Mouse (Mus musculus): ENCODE data around the gene Itprid2. TPM values are rescaled to one million over a fixed set of nuclear protein-coding genes. Genes with fewer than 3 reads are reported as not detected.

Gene Itprid2
- total RNA-seq, 2 experiments from 2014 or later: 22.0 to 26.4 TPM

GRCm38 (mm10) chr2:79647094-79647493 is 11.9 kb downstream of the Itprid2 start:
- intact Hi-C loops (cut with DNase I): loop anchor here (5.0 to 10.0 kb wide), 2 partner anchors 125 to 272 kb away; no protein-coding TSS in a partner anchor
- DNase-seq: peak in 1 of 2 experiments; percentile 12

- DNase-seq: no peak
- intact Hi-C loops (cut with DNase I): loop anchor here (5.0 to 10.0 kb wide), 2 partner anchors 125 to 273 kb away; no protein-coding TSS in a partner anchor
Observed at GRCm38 (mm10) chr2:79647728-79648127, 12.6 kb downstream of the Itprid2 start.

- intact Hi-C loops (cut with DNase I): no loop called here
Observed at GRCm38 (mm10) chr2:79651185-79651584, 16.0 kb downstream of the Itprid2 start.

GRCm38 (mm10) chr2:79651701-79652100 is 16.5 kb downstream of the Itprid2 start:
- intact Hi-C loops (cut with DNase I): no loop called here

More at GRCm38 (mm10) chr2:79651185-79651584, 16.0 kb downstream of the Itprid2 start:
- DNase-seq: no peak

GRCm38 (mm10) chr2:79652502-79652901 is 17.4 kb downstream of the Itprid2 start:
- intact Hi-C loops (cut with DNase I): no loop called here

More at GRCm38 (mm10) chr2:79651701-79652100, 16.5 kb downstream of the Itprid2 start:
- DNase-seq: no peak

GRCm38 (mm10) chr2:79653093-79653808 is 18.1 kb downstream of the Itprid2 start:
- no peak for DNase-seq
- intact Hi-C loops (cut with DNase I): no loop called here

More at GRCm38 (mm10) chr2:79652502-79652901, 17.4 kb downstream of the Itprid2 start:
- DNase-seq: no peak

- no peak for DNase-seq
- intact Hi-C loops (cut with DNase I): no loop called here
Observed at GRCm38 (mm10) chr2:79653809-79654164, 18.6 kb downstream of the Itprid2 start.

- intact Hi-C loops (cut with DNase I): no loop called here
Observed at GRCm38 (mm10) chr2:79657062-79657461, 21.9 kb downstream of the Itprid2 start.

GRCm38 (mm10) chr2:79660417-79661185 is 25.4 kb downstream of the Itprid2 start:
- intact Hi-C loops (cut with DNase I): no loop called here
- no peak for DNase-seq

More at GRCm38 (mm10) chr2:79657062-79657461, 21.9 kb downstream of the Itprid2 start:
- DNase-seq: no peak

GRCm38 (mm10) chr2:79661486-79662104 is 26.4 kb downstream of the Itprid2 start:
- intact Hi-C loops (cut with DNase I): no loop called here
- DNase-seq: no peak

GRCm38 (mm10) chr2:79664532-79665286 is 29.6 kb downstream of the Itprid2 start:
- intact Hi-C loops (cut with DNase I): no loop called here
- DNase-seq: peak in 1 of 2 experiments; percentile 32

- intact Hi-C loops (cut with DNase I): no loop called here
- no peak for DNase-seq
Observed at GRCm38 (mm10) chr2:79665492-79665891, 30.3 kb downstream of the Itprid2 start.

- no peak for DNase-seq
- intact Hi-C loops (cut with DNase I): no loop called here
Observed at GRCm38 (mm10) chr2:79675266-79675665, 40.1 kb downstream of the Itprid2 start.

GRCm38 (mm10) chr2:79677663-79678257 is 42.6 kb downstream of the Itprid2 start:
- intact Hi-C loops (cut with DNase I): no loop called here
- no peak for DNase-seq

GRCm38 (mm10) chr2:79681672-79682071 is 46.5 kb downstream of the Itprid2 start:
- DNase-seq: no peak
- intact Hi-C loops (cut with DNase I): no loop called here

GRCm38 (mm10) chr2:79683258-79683657 is 48.1 kb downstream of the Itprid2 start:
- intact Hi-C loops (cut with DNase I): no loop called here
- DNase-seq: no peak

- intact Hi-C loops (cut with DNase I): no loop called here
- no peak for DNase-seq
Observed at GRCm38 (mm10) chr2:79690838-79691237, 55.7 kb downstream of the Itprid2 start.

GRCm38 (mm10) chr2:79695190-79695589 is 60.0 kb downstream of the Itprid2 start:
- DNase-seq: no peak
- intact Hi-C loops (cut with DNase I): no loop called here

- no peak for DNase-seq
- intact Hi-C loops (cut with DNase I): no loop called here
Observed at GRCm38 (mm10) chr2:79695939-79696338, 60.8 kb downstream of the Itprid2 start.

Data from heart, postnatal 14 days (tissue).